Mouse (Mus musculus) mesoderm, embryonic 11.5 days (tissue): ENCODE data around the gene Btbd1.
A peak's percentile ranks its signal among the peaks of the same experiment; 100 is the strongest.

ENCODE experiments used
- DNase-seq: peaks from one replicate; pipeline ENCODE4 v3.0.0-alpha.2; 2012; ENCODE audit warnings: low read depth, low spot score

Btbd1 gene

DNA sequence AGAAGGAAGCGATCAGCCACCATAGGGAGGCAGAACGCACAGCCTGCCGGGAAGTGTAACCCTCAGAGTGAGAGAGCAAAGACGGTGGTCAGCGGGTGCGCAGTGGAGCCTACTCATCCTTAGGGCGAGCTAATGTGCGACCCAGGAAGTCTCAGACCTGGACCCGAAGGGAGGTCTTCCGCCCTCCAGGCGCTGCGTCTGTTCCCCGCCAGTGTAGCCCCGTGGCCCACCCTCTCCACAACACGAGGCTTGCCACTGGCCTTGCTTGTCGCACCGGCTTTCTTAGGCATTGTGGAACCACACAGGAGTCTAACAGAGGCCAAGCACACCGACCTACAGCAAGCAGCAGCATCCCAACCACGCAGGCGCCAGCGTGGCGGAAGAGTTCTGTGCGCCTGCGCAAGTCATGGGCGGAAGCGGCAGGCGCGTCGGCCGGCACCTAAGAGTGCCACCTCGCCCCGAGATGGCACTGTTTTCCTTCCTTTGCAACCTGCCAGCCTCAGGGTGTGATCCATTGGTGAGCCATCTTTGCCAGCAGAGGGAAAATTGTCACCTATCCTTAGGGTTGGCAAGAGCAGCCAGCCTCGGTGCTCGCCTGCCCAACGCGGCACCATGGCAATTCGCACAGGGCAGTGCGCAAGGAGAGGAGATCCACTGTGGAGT lies 40.0 kb downstream of the Btbd1 start, which contains the start of gene 3110040N11Rik:
Gene 3110040N11Rik, minus strand, starts transcription at position 384 of the 663 bp plus-strand sequence.
- peak; percentile 93 for DNase-seq

DNA sequence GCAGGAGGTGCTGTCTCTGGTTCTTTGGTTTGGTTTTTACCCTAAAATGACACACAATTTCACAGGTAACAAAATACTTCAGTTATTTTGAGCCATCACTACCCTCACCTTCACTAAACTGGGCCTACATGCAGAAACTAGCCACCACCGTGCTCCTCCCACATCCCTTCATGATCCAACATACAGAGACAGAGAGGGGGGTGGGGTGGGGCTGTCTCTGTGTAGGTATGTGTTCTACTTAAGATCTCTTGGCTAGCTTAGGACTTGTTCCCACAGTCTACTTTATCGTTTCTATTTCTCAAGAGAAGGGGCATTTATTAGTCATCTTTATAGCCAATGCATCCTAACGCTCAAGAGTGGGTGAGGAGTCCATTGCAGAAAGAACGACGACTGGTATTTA lies 40.7 kb downstream of the Btbd1 start:
- DNase-seq, result no peak

DNA sequence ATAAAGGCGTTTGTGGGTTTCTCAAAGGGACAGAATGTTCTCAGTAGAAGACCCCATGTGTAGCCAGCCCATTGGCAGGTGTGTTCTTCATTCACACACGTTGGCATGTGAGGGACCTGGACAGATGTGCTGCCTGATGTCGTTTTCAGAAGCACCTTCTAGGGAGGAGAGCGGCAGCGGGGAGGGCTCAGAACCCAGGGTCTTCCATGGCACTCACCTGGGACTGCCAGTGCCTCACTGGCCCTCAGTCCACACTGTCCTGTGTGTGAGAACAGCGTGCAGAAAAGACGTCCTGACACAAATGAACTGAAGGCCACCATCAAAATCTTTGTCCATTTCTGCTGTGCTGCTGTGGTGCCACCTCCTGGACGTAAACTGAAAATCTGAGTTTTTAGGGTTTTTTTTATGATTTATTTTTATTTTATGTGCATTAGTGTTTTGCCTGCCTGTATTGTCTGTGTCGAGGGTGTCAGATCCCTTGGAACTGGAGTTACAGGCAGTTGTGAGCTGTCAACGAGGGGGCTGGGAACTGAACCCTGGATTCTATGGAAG lies 51.5 kb downstream of the Btbd1 start:
- no peak for DNase-seq

DNA sequence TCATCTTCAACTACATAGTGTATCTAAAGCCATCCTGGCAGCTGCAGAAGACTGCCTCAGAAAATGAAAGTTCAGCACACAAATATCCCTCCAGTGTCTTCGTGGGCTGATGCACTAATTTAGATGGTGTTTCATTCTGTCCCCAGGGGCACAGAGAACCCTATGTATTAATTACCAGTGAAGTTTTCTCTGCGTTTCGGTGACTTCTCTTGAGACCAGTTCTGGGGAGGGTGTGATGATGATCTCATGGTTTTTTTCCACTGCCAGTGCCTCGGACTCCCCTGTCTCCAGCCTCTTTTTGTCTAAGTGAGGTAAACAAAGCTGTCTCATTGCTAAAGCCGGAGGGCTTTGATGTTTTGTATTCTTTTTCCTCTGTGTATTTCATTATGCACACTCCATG lies 53.9 kb downstream of the Btbd1 start:
- no peak for DNase-seq

DNA sequence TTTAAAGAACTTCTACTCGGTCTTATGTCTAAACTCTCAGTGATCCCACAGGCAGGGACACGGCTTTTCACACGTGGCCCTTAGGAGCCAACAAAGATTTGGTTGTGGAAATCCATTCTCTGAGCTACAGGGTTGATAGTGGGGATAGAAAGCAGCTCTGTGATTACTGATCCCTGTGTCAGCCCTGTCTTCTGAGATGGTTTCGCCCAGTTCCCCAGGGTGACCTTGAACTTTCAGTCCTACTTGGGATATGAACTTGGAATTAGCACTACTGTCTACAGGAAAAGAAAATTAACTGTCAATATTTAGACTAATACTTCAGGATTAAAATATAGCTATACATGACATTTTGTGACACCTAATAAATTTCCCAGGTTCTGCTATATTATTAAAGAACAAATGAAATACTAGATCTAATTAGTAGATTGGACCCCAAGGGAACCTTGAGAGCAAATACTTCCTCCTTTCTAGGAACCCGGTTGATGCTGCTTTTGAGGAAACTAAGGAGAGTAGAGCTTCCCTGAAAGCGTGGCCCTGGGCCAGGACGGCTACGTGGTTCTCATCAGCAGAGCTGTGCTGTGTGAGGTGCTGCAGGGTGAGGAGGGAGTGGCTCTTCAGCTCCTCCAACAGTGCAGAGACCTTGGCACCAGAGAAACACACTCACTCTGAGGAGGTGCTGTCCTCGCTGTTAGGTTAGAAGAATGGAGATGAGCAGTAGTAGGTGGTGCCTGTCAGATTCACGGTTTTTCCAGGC lies 56.3 kb downstream of the Btbd1 start:
- no peak for DNase-seq

DNA sequence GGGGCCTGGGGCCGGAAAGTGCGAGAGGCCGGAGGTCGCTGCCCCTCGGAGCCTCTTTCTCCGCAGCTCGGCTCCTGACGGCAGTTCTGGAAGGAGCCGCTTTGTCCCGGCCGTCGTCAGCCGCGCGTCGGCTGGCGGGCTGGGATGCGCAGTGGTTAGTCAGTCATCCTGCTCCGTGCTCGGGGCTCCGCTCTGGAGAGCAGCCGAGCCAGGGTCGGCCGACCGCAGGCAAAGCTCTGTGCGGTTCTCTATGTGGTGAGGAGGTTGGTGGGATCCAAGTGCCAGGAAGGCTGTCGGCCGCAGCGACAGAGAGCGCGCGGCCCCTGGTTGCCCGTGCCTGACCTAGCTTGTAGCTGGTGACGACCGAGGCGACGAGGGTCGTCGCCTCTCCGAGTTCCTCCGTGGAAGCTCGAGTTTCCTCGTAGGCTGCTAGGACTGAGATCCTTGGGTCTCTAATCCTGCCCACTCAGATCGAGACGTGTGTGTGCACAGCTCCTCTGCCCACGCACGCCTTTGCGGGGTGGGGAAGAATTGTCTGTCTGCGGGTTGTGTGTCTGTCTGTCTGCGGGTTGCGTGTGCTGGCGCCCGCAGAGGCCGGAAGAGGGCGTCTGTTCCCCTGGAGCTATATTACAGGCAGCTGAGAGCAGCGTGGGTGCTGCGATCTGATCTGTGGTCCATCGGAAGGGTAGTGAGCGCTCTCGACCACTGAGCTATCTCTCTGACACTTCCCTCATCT lies 66.0 kb downstream of the Btbd1 start:
- peak; percentile 52 for DNase-seq

DNA sequence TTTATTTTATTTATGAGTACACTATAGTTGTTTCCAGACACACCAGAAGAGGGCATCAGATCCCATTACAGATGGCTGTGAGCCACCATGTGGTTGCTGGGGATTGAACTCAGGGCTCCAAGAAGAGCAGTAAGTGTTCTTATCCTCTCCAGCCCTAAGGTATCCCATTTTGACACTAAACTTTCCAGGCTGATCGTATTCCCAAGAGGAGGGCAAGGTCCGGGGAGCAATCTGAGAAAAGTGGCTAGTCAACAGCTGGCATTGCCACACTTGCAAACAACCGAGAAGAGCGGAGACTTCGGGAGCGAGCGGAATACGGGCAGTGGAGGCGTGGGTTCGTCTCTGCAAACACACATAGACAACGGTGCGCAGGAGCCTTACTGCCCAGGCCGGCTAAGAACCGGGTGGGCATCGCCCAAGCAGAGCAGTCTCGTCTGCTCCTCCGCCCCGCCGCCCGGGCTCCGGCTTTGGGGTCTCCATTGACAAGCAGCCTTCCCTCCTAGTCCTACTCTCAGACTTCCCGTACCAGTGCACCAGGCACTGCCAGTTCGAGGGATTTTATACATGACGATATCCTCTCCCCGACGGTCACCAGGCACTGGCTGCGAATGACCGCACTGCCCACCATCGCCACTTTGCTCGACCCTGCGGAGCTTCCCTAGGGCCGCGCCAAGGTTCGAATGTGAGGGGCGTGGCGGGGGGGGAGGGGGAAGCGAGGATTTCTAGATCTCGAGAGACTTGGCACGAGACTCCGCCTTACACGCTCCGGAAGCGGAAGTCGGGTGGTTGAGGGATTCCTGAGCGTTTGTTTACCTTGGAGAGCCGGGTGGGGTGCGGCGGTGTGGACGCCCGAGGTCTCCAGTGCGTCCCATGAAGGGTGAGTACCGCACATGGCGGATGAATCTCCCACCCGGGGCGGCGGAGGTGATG lies 66.8 kb downstream of the Btbd1 start, which contains the start of gene Ramac:
Gene Ramac, plus strand, starts transcription at position 746 of the 930 bp plus-strand sequence.
- peak; percentile 95 for DNase-seq

DNA sequence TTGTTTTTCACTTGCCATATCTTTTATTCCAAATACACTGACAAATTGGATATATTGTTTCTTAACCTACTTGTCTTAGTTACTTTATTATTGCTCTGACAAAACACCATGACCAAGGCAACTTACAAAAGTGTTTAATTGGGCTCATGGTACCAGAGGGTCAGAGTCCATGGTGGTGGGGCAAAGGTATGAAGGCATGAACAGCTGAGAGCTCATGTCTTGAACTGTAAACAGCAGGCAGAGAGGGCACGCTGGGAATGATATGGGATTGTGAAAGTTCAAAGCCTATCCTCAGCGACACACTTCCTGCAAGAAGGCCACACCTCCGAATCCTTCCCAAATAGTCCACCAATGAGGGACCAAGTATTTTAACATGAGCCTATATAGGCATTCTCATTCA lies 81.3 kb downstream of the Btbd1 start:
- no peak for DNase-seq

DNA sequence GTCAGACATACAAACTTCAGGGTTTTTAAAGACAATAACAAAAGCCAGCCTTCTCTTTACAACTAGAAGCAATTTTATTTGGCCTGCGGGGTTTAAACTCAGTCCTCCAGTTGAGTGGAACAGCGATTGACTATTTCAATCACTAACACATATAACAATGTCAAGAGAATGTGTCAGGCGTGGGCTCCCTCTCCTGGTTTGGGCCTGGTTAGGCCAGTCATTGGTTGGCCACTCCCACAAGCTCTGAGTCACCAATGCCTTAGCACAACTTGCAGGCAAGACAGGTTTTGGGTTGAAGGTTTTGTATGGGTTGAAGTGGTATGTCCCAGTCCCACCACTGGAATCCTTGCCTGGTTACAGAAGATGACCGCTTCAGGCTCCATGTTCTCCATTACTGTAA lies 85.1 kb downstream of the Btbd1 start:
- DNase-seq, result no peak
